Mouse (Mus musculus) cerebellum, adult 2 months (tissue): ENCODE data around the gene Rgp1. TPM values are rescaled to one million over a fixed set of nuclear protein-coding genes. Genes with fewer than 3 reads are reported as not detected.
"Not testable (repeated sequence)": the region's sequence is repeated elsewhere in the genome, so short reads cannot be mapped to it uniquely, and the experiment has no call there.

ENCODE experiments used
- DNase-seq, 2 experiments: peaks; one replicate each; pipeline ENCODE4 v3.0.0; 2021
- H3K27ac ChIP-seq: fragments of 200-500 bp; 2 replicates; pipeline ENCODE4 v1.5.1; 2012; ENCODE audit warnings: low read length, control low read depth, inconsistent platforms; ENCODE audit not compliant: insufficient read depth
- H3K27me3 ChIP-seq: fragments of 200-500 bp; 2 replicates; pipeline ENCODE4 v1.6.1; 2012; ENCODE audit warnings: inconsistent platforms, mild to moderate bottlenecking, low read length, moderate library complexity; ENCODE audit not compliant: control insufficient read depth, insufficient read depth
- H3K4me1 ChIP-seq: fragments of 200-500 bp; 2 replicates; pipeline ENCODE4 v1.6.1; 2011; ENCODE audit warnings: low read length; ENCODE audit not compliant: control insufficient read depth, insufficient read depth
- H3K4me3 ChIP-seq: fragments of 200-500 bp; replicated peaks from 2 replicates; pipeline ENCODE3; 2011; ENCODE audit warnings: mild to moderate bottlenecking, low read depth, low read length, control low read depth; ENCODE audit not compliant: insufficient read depth
- CTCF ChIP-seq: fragments of 200-500 bp; IDR thresholded peaks from 2 replicates; pipeline ENCODE4 v1.5.1; 2011; ENCODE audit warnings: low read depth, mild to moderate bottlenecking, control low read depth, low read length, moderate library complexity, borderline replicate concordance; ENCODE audit not compliant: insufficient read depth
- POLR2A ChIP-seq: fragments of 200-500 bp; IDR thresholded peaks from 2 replicates; pipeline ENCODE4 v1.6.1; 2011; ENCODE audit warnings: low read length, control low read depth, borderline replicate concordance; ENCODE audit not compliant: insufficient read depth
- WGBS: fragments of 180-500 bp; shearing (Covaris S2); methylation state at CpG from one replicate; pipeline ENCODE4 v1.1.7; 2018; 5-methylcytosine and 5-hydroxymethylcytosine counted together
- polyA plus RNA-seq: library from polyadenylated mRNA; depleted of rRNA; stranded (reverse); fragments of >200 nt; gene quantifications from 2 replicates; pipeline ENCODE4 v1.2.3, GENCODE M21; 2012

Gene Rgp1
- polyA plus RNA-seq, 1 experiment, result 30.3 TPM

- H3K27me3 ChIP-seq, result no peaks in the 10 kb centered on the region
- DNase-seq, result no peak
- no peaks in the 10 kb centered on the region for H3K4me1 ChIP-seq
- WGBS, result 59% methylated on average over 12 of the region's 12 CpGs
- no peak overlapping the region for H3K4me3 ChIP-seq
- TF ChIP-seq POLR2A (no peak), CTCF (no peak)
- no peak overlapping the region for H3K27ac ChIP-seq
Observed at GRCm38 (mm10) chr4:43546375-43547047, 32.0 kb upstream of the Rgp1 start.

- no peak overlapping the region for H3K27ac ChIP-seq
- no peaks in the 10 kb centered on the region for H3K4me1 ChIP-seq
- H3K4me3 ChIP-seq, result no peak overlapping the region
- 94% methylated on average over 8 of the region's 8 CpGs for WGBS
- no peak for TF ChIP-seq POLR2A
- no peak for TF ChIP-seq CTCF
- DNase-seq, result no peak
- no peaks in the 10 kb centered on the region for H3K27me3 ChIP-seq
Observed at GRCm38 (mm10) chr4:43547160-43547559, 31.4 kb upstream of the Rgp1 start.

- WGBS, result 92% methylated on average over 12 of the region's 12 CpGs
Observed at GRCm38 (mm10) chr4:43549055-43549454, 29.5 kb upstream of the Rgp1 start.

GRCm38 (mm10) chr4:43551854-43552253 lies 26.7 kb upstream of the Rgp1 start:
- not testable (repeated sequence) for H3K4me1 ChIP-seq, H3K27me3 ChIP-seq, H3K4me3 ChIP-seq, H3K27ac ChIP-seq, DNase-seq
- WGBS, result 87% methylated on average over 6 of the region's 6 CpGs

More at GRCm38 (mm10) chr4:43549055-43549454, 29.5 kb upstream of the Rgp1 start:
- H3K4me3 ChIP-seq, result no peak overlapping the region
- H3K4me1 ChIP-seq, result no peaks in the 10 kb centered on the region
- no peak for DNase-seq
- no peak for TF ChIP-seq POLR2A
- no peak for TF ChIP-seq CTCF
- H3K27me3 ChIP-seq, result no peaks in the 10 kb centered on the region
- H3K27ac ChIP-seq, result no peak overlapping the region

GRCm38 (mm10) chr4:43552437-43552836 lies 26.1 kb upstream of the Rgp1 start:
- TF ChIP-seq CTCF, result no peak
- no peak for TF ChIP-seq POLR2A
- H3K27ac ChIP-seq, result no peak overlapping the region
- DNase-seq, result no peak

GRCm38 (mm10) chr4:43553891-43554290 lies 24.6 kb upstream of the Rgp1 start:
- no peak for DNase-seq
- no peak overlapping the region for H3K4me3 ChIP-seq

More at GRCm38 (mm10) chr4:43552437-43552836, 26.1 kb upstream of the Rgp1 start:
- H3K4me3 ChIP-seq, result no peak overlapping the region
- no peaks in the 10 kb centered on the region for H3K4me1 ChIP-seq
- WGBS, result 97% methylated on average over 5 of the region's 5 CpGs
- H3K27me3 ChIP-seq, result no peaks in the 10 kb centered on the region

DNA sequence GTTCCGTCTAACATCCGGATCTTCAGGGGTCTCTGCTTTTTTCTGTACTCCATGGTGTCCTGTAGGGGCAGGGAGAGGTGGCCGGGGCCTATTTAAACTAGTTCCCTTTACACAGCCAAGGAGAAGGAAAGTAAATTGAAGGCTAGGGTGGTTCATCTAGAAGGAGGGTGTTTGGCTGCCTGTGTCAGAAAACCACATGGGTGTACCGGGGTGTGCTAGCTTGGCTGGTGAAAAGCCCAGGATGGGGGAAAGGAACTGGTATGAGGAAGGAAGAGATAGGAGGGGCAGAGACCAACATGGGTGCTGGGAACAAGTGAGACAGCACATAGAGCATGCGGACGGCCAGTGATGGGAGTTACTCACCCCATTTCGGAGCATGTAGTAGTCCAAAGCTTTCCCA lies 22.6 kb upstream of the Rgp1 start:
- H3K4me3 ChIP-seq, result no peak overlapping the region
- TF ChIP-seq POLR2A, result no peak
- no peak for TF ChIP-seq CTCF
- DNase-seq, result no peak
- H3K4me1 ChIP-seq, result peaks cover 8% of the 10 kb centered on the region; the same call in 1 of the 2 replicates
- WGBS, result 96% methylated on average over 7 of the region's 7 CpGs
- H3K27ac ChIP-seq, result no peak overlapping the region
- H3K27me3 ChIP-seq, result no peaks in the 10 kb centered on the region

More at GRCm38 (mm10) chr4:43553891-43554290, 24.6 kb upstream of the Rgp1 start:
- Histone ChIP-seq H3K27ac (no peak overlapping the region), H3K27me3 (no peaks in the 10 kb centered on the region), H3K4me1 (no peaks in the 10 kb centered on the region)
- no peak for TF ChIP-seq CTCF
- TF ChIP-seq POLR2A, result no peak

- WGBS, result 58% methylated on average over 5 of the region's 5 CpGs
- H3K27ac ChIP-seq, result no peak overlapping the region
- no peak for TF ChIP-seq CTCF
- TF ChIP-seq POLR2A, result no peak
- H3K4me1 ChIP-seq, result peaks cover 10% of the 10 kb centered on the region; the same call in 1 of the 2 replicates
- H3K27me3 ChIP-seq, result no peaks in the 10 kb centered on the region
- no peak for DNase-seq
- no peak overlapping the region for H3K4me3 ChIP-seq
Observed at GRCm38 (mm10) chr4:43558028-43558630, 20.4 kb upstream of the Rgp1 start.
